Mouse (Mus musculus) limb, embryonic 15.5 days (tissue): ENCODE measurements around the gene Casp3. TPM values are rescaled to one million over a fixed set of nuclear protein-coding genes. Genes with fewer than 3 reads are reported as not detected.
A peak's percentile ranks its signal among the peaks of the same experiment; 100 is the strongest.

Source experiments
- ATAC-seq: fragments of 200-750 bp; cut with Nextera tagmentation; 2 replicates; pipeline ENCODE4 v1.8.0; 2017; ENCODE audit warnings: low read depth, moderate TSS enrichment; ENCODE audit not compliant: insufficient number of reproducible peaks, low FRiP score, low TSS enrichment
- H3K27ac ChIP-seq: fragments of 300-500 bp; sonication (generic); 2 replicates; pipeline ENCODE4 v1.5.1; 2015; ENCODE audit warnings: moderate library complexity, mild to moderate bottlenecking, inconsistent platforms
- H3K27me3 ChIP-seq: fragments of 300-500 bp; sonication (generic); 2 replicates; pipeline ENCODE4 v1.6.1; 2015; ENCODE audit warnings: inconsistent platforms
- H3K36me3 ChIP-seq: fragments of 300-500 bp; sonication (generic); 2 replicates; pipeline ENCODE4 v1.6.1; 2015; ENCODE audit warnings: inconsistent platforms
- H3K4me1 ChIP-seq: fragments of 300-500 bp; sonication (generic); 2 replicates; pipeline ENCODE4 v1.6.1; 2015; ENCODE audit warnings: inconsistent platforms
- H3K4me2 ChIP-seq: fragments of 300-500 bp; sonication (generic); 2 replicates; pipeline ENCODE4 v1.6.1; 2015; ENCODE audit warnings: mild to moderate bottlenecking, inconsistent platforms
- H3K4me3 ChIP-seq: fragments of 300-500 bp; sonication (generic); 2 replicates; pipeline ENCODE4 v1.5.1; 2015; ENCODE audit warnings: mild to moderate bottlenecking, inconsistent platforms
- H3K9ac ChIP-seq: fragments of 300-500 bp; sonication (generic); 2 replicates; pipeline ENCODE4 v1.6.1; 2015; ENCODE audit warnings: inconsistent platforms
- H3K9me3 ChIP-seq: fragments of 300-500 bp; sonication (generic); 2 replicates; pipeline ENCODE4 v1.6.1; 2016; ENCODE audit warnings: inconsistent platforms
- WGBS: fragments of 180-500 bp; shearing (Covaris S2); methylation state at CpG from one replicate; pipeline ENCODE4 v1.1.7; 2015; 5-methylcytosine and 5-hydroxymethylcytosine counted together
- polyA plus RNA-seq: library from polyadenylated mRNA; unstranded; fragments of >200 nt; fragmentation: Nextera tagmentation; extraction: Ambion mirVana; gene quantifications from 2 replicates; pipeline ENCODE4 v1.2.1, GENCODE M21; 2015

Gene Casp3
- polyA plus RNA-seq, 1 experiment from 2014 or later, result 74.0 TPM

- Histone ChIP-seq H3K4me3 (no peak overlapping the region), H3K27ac (no peak overlapping the region), H3K9ac (no peak overlapping the region), H3K36me3 (peaks cover 45% of the 10 kb centered on the region), H3K4me1 (no peaks in the 10 kb centered on the region; the same call in 1 of the 2 replicates), H3K9me3 (no peaks in the 10 kb centered on the region), H3K27me3 (no peaks in the 10 kb centered on the region), H3K4me2 (no peak overlapping the region)
- 79% methylated on average over 4 of the region's 4 CpGs for WGBS
- ATAC-seq, result no peak
Observed at GRCm38 (mm10) chr8:46630932-46631331, 13.8 kb downstream of the Casp3 start.

- Histone ChIP-seq H3K4me2 (no peak overlapping the region), H3K9me3 (no peaks in the 10 kb centered on the region), H3K4me3 (no peak overlapping the region), H3K9ac (no peak overlapping the region), H3K4me1 (no peaks in the 10 kb centered on the region; the same call in 1 of the 2 replicates), H3K36me3 (peaks cover 46% of the 10 kb centered on the region), H3K27ac (peak overlapping the region; percentile 35; the same call in 1 of the 2 replicates), H3K27me3 (no peaks in the 10 kb centered on the region)
- ATAC-seq, result no peak
- 46% methylated on average over 6 of the region's 6 CpGs for WGBS
Observed at GRCm38 (mm10) chr8:46639010-46639571, 22.0 kb downstream of the Casp3 start.

GRCm38 (mm10) chr8:46639852-46640251, 22.8 kb downstream of the Casp3 start:
- Histone ChIP-seq H3K4me2 (no peak overlapping the region), H3K27ac (no peak overlapping the region), H3K36me3 (peaks cover 41% of the 10 kb centered on the region), H3K27me3 (no peaks in the 10 kb centered on the region), H3K9me3 (no peaks in the 10 kb centered on the region), H3K4me3 (no peak overlapping the region), H3K4me1 (no peaks in the 10 kb centered on the region; the same call in 1 of the 2 replicates), H3K9ac (no peak overlapping the region)
- 89% methylated on average over 5 of the region's 5 CpGs for WGBS
- ATAC-seq, result no peak

- Histone ChIP-seq H3K27me3 (no peaks in the 10 kb centered on the region), H3K4me3 (no peak overlapping the region), H3K27ac (no peak overlapping the region), H3K4me2 (no peak overlapping the region), H3K36me3 (peaks cover 26% of the 10 kb centered on the region), H3K9me3 (no peaks in the 10 kb centered on the region), H3K9ac (no peak overlapping the region), H3K4me1 (no peaks in the 10 kb centered on the region; the same call in 1 of the 2 replicates)
- 80% methylated on average over 5 of the region's 5 CpGs for WGBS
- ATAC-seq, result no peak
Observed at GRCm38 (mm10) chr8:46641272-46641671, 24.2 kb downstream of the Casp3 start.

- H3K9me3 ChIP-seq, result no peaks in the 10 kb centered on the region
- no peak overlapping the region for H3K4me3 ChIP-seq
- H3K9ac ChIP-seq, result no peak overlapping the region
- H3K27me3 ChIP-seq, result no peaks in the 10 kb centered on the region
- no peaks in the 10 kb centered on the region for H3K4me1 ChIP-seq
- 78% methylated on average over 4 of the region's 4 CpGs for WGBS
- ATAC-seq, result no peak
- H3K27ac ChIP-seq, result no peak overlapping the region
- no peaks in the 10 kb centered on the region for H3K36me3 ChIP-seq
- no peak overlapping the region for H3K4me2 ChIP-seq
Observed at GRCm38 (mm10) chr8:46648421-46648820, 31.3 kb downstream of the Casp3 start.

- no peak for ATAC-seq
- Histone ChIP-seq H3K4me3 (no peak overlapping the region), H3K9me3 (no peaks in the 10 kb centered on the region), H3K9ac (no peak overlapping the region), H3K4me2 (no peak overlapping the region), H3K36me3 (no peaks in the 10 kb centered on the region), H3K4me1 (no peaks in the 10 kb centered on the region), H3K27ac (no peak overlapping the region), H3K27me3 (no peaks in the 10 kb centered on the region)
- 61% methylated on average over 9 of the region's 9 CpGs for WGBS
Observed at GRCm38 (mm10) chr8:46651872-46652271, 34.8 kb downstream of the Casp3 start.

GRCm38 (mm10) chr8:46655919-46656318, 38.8 kb downstream of the Casp3 start:
- ATAC-seq, result no peak

GRCm38 (mm10) chr8:46671496-46671895, 54.4 kb downstream of the Casp3 start:
- no peak overlapping the region for H3K4me2 ChIP-seq
- 0% methylated on average over 2 of the region's 2 CpGs for WGBS
- no peak overlapping the region for H3K4me3 ChIP-seq
- no peak overlapping the region for H3K27ac ChIP-seq
- H3K4me1 ChIP-seq, result no peaks in the 10 kb centered on the region; the same call in 1 of the 2 replicates
- H3K36me3 ChIP-seq, result no peaks in the 10 kb centered on the region
- H3K9me3 ChIP-seq, result no peaks in the 10 kb centered on the region
- H3K27me3 ChIP-seq, result no peaks in the 10 kb centered on the region
- no peak for ATAC-seq
- no peak overlapping the region for H3K9ac ChIP-seq

More at GRCm38 (mm10) chr8:46655919-46656318, 38.8 kb downstream of the Casp3 start:
- no peak overlapping the region for H3K9ac ChIP-seq
- H3K4me2 ChIP-seq, result no peak overlapping the region
- no peaks in the 10 kb centered on the region for H3K36me3 ChIP-seq
- H3K27me3 ChIP-seq, result no peaks in the 10 kb centered on the region
- H3K9me3 ChIP-seq, result no peaks in the 10 kb centered on the region
- no peaks in the 10 kb centered on the region for H3K4me1 ChIP-seq
- no peak overlapping the region for H3K4me3 ChIP-seq
- no peak overlapping the region for H3K27ac ChIP-seq
- 54% methylated on average over 2 of the region's 2 CpGs for WGBS

- 47% methylated on average over 5 of the region's 5 CpGs for WGBS
Observed at GRCm38 (mm10) chr8:46680671-46681365, 63.7 kb downstream of the Casp3 start.

GRCm38 (mm10) chr8:46686664-46687336, 69.7 kb downstream of the Casp3 start:
- under 1% methylated on average over 19 of the region's 19 CpGs for WGBS
- peak overlapping the region; percentile 56 for H3K9ac ChIP-seq
- ATAC-seq, result peak; percentile 97

More at GRCm38 (mm10) chr8:46680671-46681365, 63.7 kb downstream of the Casp3 start:
- H3K27me3 ChIP-seq, result no peaks in the 10 kb centered on the region
- H3K27ac ChIP-seq, result no peak overlapping the region
- H3K36me3 ChIP-seq, result no peaks in the 10 kb centered on the region
- no peak for ATAC-seq
- H3K4me3 ChIP-seq, result no peak overlapping the region
- H3K4me2 ChIP-seq, result no peak overlapping the region
- no peaks in the 10 kb centered on the region for H3K9me3 ChIP-seq
- H3K4me1 ChIP-seq, result 0 out of 2 replicates have a peak, but pooled peaks cover 3% of the 10 kb centered on the region
- no peak overlapping the region for H3K9ac ChIP-seq

More at GRCm38 (mm10) chr8:46686664-46687336, 69.7 kb downstream of the Casp3 start:
- Histone ChIP-seq H3K4me1 (no peaks in the 10 kb centered on the region), H3K9me3 (no peaks in the 10 kb centered on the region), H3K27me3 (no peaks in the 10 kb centered on the region), H3K36me3 (no peaks in the 10 kb centered on the region), H3K4me3 (peak overlapping the region; percentile 58), H3K4me2 (peak overlapping the region; percentile 45), H3K27ac (peak overlapping the region; percentile 93)
